Mouse (Mus musculus) right cerebral cortex, postnatal 25 days (tissue): ENCODE results near the gene Tmod3.
"Not testable (repeated sequence)": the region's sequence is repeated elsewhere in the genome, so short reads cannot be mapped to it uniquely, and the experiment has no call there.

Experiments
- DNase-seq: peaks from one replicate; pipeline ENCODE4 v3.0.0; 2022

The Tmod3 gene

GRCm38 (mm10) chr9:75553719-75554118, 5.7 kb downstream of the Tmod3 start:
- DNase-seq, result no peak

DNA sequence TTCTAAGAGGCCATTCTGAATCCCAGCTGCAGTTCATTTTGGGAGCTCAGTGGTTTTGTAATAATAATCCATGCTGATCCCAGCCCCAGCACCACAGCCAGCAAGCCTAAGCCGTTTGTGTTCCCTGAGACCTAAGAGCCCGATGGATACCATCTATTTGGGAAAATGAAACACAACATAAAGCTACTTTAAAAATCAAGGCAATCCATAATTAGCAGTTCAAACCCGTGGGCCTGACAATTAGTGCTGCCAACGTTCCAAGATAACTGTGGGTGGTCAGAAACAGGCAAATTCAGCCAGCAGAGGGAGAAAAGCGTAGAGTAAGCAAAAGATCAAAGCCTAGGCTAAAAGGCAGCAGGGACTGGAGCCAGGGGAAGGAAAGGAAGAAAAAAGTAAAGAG, 8.1 kb downstream of the Tmod3 start:
- no peak for DNase-seq

DNA sequence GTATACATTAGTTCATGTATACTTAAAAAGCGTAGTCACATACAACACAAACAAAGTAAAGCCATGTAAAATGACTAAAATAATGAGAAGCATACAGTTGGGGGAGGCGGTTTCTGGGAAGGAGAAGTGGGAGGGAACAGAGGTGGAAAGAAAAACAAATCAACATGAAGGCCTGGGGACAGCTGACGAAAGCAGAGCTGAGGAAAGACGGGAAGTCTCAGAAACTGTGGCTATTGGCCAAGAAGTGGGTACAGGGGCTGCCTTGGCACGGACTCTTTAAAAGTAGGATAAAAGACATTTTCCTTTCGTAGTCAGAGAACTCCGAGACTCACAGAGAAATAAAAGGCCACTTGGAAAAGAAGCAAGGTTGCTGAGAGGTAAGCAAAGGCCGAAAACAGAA, 10.4 kb downstream of the Tmod3 start:
- no peak for DNase-seq

DNA sequence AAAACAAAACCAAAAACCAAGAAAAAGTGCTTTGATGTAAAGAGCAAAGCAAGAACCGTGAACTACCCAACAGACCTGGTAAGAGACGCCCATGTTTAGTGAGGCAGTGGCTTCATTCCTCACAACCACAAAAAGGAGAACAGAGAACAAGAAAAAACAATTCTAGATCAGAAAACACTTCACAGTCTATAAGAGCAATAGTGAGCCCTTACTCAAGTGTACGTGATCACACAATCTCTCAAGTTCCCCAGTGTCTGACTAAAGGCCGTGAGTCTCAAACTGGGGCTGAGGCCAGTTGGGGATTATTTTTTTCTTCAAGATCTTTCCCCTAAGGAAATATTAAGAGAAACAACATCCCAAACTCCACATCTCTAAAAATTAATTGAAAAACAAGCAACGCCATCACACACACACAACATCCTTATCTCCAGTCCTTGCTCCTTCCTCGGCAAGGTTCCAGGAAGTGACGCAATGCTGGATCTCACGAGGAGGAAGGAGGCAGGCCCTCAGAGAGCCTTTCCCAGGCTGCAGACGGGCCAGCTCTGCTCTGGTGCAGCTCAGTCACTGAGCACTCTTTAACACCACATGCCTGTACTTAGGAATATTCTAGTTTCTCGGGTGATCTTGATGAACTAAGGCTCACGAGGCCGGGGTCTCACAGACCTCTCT, 12.4 kb downstream of the Tmod3 start:
- DNase-seq, result no peak

DNA sequence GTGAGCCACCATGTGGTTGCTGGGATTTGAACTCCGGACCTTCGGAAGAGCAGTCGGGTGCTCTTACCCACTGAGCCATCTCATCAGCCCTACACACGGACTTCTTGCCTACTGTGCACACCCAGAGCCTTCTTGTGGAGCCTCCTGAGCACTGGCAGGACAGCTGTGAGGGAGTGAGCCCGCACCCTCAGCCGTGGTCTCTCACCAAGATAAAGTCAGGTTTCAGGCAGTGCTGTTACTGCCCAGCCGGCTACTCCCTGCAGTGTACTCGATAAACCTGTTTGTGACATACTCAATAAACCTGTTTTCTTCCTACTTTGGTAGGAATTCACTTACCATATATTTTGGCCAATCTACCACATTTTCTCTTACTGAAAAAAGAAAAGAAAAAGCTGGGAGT, 13.9 kb downstream of the Tmod3 start:
- DNase-seq, result no peak

- no peak for DNase-seq
Measured at GRCm38 (mm10) chr9:75541497-75541896, 18.0 kb downstream of the Tmod3 start.

- DNase-seq, result no peak
Measured at GRCm38 (mm10) chr9:75536422-75536821, 23.0 kb downstream of the Tmod3 start.

- no peak for DNase-seq
Measured at GRCm38 (mm10) chr9:75534431-75534962, 25.0 kb downstream of the Tmod3 start.

GRCm38 (mm10) chr9:75532989-75533388, 26.5 kb downstream of the Tmod3 start:
- not testable (repeated sequence) for DNase-seq

- no peak for DNase-seq
Measured at GRCm38 (mm10) chr9:75532461-75532860, 27.0 kb downstream of the Tmod3 start.

DNA sequence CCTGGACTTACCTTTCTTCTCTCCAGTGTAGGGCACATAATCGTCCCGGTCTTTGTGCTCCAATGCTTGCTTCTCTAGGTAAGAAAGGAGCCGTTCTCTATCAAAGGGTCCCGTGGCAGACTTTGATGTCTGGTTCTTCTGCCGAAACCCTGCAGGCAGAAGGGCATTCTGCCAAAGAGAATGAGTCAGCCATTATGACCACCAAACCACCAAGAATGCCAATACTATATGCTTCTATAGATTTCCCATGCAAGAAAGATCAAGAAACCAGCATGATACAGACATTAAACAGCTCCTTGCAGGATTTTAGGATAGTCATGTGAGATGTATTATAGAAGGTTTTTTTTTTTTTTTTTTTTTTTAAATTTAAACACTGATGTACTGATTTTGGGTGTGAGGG, 30.1 kb downstream of the Tmod3 start:
- no peak for DNase-seq

- no peak for DNase-seq
Measured at GRCm38 (mm10) chr9:75528096-75528495, 31.4 kb downstream of the Tmod3 start.

DNA sequence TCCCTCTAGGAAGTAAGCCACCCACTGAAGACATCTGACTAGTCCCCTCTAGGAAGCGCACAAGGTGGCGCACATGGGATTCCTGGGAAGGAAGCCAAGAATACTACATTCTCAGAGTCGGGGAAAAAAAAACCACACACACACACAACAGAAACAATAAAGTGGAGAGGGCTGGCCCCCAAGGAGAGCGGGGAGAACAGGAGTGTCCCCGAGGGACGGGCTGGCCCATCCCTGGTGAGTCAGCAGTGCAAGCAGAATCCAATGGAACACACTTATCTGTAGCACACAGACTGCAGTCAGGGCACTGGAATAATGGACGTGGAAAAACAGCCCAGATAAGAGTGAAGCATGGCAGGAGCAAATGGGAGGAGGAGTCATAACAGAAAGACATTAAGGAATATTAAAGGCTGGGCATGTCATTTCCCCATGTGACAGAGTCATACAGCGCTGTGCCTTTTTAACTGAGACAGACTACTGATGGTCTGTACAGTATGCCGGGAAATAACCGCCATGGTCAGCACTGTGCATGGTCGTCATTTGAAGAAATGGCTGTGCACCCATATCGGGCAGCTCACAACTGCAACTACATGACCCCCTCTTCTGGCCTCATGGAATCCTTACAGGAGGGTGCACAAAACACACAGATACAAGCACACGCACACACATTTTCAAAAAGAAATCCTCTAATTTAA, 31.9 kb downstream of the Tmod3 start:
- no peak for DNase-seq

- no peak for DNase-seq
Measured at GRCm38 (mm10) chr9:75523646-75524045, 35.8 kb downstream of the Tmod3 start.

GRCm38 (mm10) chr9:75522217-75522616, 37.2 kb downstream of the Tmod3 start:
- DNase-seq, result no peak

DNA sequence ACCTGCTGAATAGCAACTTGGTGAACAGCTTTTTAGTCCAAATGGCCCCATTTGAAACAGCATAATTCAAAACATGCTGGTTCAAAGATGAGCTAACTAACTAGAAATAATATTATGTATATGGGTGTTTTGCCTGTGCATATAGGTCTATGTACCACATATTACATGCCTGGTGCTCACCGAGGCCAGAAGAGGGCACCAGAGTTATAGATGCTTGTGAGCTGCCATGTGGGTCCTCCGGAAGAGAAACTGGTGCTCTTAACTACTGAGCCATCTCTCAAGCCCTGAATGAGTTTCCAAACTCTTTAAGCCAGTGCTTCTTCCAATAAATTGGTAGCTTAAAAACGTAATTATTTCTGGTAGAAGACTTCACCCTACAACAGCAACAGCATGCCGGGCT, 37.7 kb downstream of the Tmod3 start:
- no peak for DNase-seq

DNA sequence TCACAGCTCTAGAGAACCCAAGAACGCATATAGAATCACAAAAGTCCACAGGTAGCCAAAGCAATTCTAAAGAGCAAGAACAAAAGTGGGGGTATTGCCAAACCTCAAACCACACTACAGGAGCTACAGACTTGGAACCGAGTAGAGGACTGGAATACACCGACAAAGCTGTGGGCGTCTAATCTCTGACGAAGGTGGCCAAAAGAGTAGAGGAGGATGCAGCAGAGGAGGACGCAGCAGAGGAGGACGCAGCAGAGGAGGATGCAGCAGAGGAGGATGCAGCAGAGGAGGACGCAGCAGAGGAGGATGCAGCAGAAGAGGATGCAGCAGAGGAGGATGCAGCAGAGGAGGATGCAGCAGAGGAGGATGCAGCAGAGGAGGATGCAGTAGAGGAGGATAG, 38.5 kb downstream of the Tmod3 start:
- DNase-seq, result no peak

DNA sequence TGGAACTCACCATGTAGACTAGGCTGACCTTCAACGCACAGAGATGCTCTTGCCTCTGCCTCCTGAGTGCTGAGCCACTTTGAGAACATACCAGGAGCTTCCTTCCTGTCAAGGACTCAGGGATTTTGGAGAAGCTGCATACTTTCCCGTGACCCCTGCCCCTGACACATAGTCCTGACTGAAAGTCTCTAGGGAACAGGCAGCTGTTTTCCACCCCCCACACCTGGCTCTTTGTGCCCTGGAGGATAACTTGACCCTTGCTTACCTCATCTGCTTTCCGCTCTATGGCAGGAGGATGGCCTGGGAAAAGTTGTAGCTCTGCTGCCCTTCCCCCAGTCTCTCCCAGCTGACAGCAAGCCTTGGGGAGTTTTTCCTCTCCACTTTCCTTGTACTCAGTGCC, 41.7 kb downstream of the Tmod3 start:
- no peak for DNase-seq

- peak; percentile 36 for DNase-seq
Measured at GRCm38 (mm10) chr9:75515464-75516113, 43.9 kb downstream of the Tmod3 start.

DNA sequence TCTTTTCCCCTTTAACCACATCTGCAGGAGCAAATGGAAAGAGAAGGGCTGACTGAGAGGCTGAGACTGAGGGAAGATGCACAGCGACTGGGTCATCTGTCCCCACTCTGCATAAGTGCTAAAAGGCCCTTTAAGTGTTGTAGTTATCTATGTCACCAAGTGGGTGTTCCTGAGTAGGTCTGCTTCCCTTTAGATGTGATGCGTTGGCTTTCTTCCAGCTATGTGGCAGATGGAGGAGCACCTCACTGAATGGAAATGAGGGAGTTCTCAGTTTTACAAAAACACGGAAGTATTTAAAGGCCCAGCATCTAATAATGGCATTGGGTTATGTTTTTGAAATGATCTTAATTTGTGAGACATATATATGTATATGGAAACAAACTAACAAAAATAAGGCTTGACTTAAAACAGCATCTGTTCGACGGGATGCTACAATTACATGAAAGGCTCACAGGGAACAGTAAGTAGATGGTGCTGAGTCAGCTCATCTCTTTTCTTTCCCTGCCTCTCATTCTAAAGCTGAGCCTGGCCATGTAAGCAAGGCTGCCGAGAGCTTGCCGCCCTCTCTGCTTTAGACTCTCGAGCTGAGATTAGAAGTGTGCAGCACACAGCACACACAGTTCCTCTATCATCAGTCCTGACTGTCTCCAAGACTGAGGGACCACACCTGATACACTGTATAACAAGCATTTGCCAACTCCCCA, 48.1 kb downstream of the Tmod3 start:
- no peak for DNase-seq

DNA sequence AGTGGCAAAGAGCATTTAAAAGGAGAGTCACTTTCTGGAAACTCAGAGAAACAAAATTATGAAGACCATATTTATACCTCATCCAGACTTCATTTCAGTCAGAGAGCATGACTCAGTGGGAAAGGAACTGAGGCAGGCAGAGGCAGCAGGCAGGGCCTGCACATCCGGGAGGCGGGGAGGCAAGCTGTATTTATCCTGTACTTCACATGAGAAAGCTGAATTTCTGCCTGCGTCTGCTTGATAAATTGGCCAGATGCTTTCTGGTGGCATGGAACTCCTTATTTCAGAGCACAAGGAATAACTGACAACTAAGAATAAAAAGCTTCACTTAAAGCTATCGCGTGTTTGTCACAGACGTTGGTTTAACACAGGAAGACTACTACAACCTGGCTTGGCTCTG, 55.1 kb downstream of the Tmod3 start:
- DNase-seq, result no peak

GRCm38 (mm10) chr9:75498571-75498970, 60.9 kb downstream of the Tmod3 start:
- DNase-seq, result no peak

DNA sequence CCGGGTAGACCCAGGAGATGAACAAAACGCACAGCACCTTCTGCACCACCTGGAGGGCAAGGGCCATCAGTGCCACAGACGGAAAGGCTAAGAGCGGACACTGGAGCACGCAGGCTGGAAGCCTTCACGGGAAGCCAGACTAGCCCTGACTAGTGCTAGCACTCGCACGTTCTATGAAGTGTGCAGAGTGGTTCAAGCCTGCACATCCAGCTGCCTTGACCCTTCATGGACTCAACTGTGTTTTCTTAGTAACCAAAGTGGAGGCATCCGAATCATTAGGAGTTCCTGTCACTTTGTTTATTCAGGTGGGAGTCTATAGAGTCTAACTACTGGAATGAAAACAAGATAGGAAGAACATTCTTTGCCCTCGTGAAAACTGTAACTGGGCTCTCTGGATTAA, 63.5 kb downstream of the Tmod3 start:
- no peak for DNase-seq
